Mouse (Mus musculus) spleen, adult 2 months (tissue): ENCODE data around the gene Zfp978.
"Not testable (repeated sequence)": the region's sequence is repeated elsewhere in the genome, so short reads cannot be mapped to it uniquely, and the experiment has no call there.

Source experiments
- CTCF ChIP-seq: fragments of 200-500 bp; IDR thresholded peaks from 2 replicates; pipeline ENCODE4 v1.5.1; 2011; ENCODE audit warnings: mild to moderate bottlenecking, inconsistent platforms; ENCODE audit not compliant: insufficient read depth, insufficient read length, insufficient replicate concordance; ENCODE audit errors: extremely low read depth
- POLR2A ChIP-seq: fragments of 200-500 bp; IDR thresholded peaks from 2 replicates; pipeline ENCODE4 v1.6.1; 2011; ENCODE audit warnings: low read depth, low read length, inconsistent platforms

DNA sequence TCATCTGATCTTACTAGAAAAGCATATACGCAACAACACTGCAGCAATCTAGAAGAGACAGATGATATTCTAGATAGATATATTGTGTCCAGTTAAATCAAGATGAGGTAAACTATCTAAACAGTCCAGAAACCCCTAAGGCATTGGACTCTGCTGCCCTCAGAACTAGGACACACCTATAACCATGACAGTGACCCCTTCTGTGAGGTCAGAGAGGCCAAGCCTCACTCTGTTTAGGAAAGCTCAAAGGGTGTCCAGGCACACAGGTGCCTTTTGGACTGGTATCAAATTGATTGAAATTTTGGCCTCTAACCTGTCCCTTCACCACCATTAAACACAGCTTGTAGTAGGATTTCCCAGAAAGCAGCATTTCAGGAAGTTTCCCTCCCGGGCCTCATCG is 36.1 kb downstream of the Zfp978 start:
- TF ChIP-seq POLR2A, CTCF: not testable (repeated sequence)
